Mouse (Mus musculus) cerebellum, adult 2 months (tissue): ENCODE data around the gene Qdpr.

Experiments
- CTCF ChIP-seq: fragments of 200-500 bp; IDR thresholded peaks from 2 replicates; pipeline ENCODE4 v1.5.1; 2011; ENCODE audit warnings: low read depth, mild to moderate bottlenecking, control low read depth, low read length, moderate library complexity, borderline replicate concordance; ENCODE audit not compliant: insufficient read depth
- POLR2A ChIP-seq: fragments of 200-500 bp; IDR thresholded peaks from 2 replicates; pipeline ENCODE4 v1.6.1; 2011; ENCODE audit warnings: low read length, control low read depth, borderline replicate concordance; ENCODE audit not compliant: insufficient read depth

DNA sequence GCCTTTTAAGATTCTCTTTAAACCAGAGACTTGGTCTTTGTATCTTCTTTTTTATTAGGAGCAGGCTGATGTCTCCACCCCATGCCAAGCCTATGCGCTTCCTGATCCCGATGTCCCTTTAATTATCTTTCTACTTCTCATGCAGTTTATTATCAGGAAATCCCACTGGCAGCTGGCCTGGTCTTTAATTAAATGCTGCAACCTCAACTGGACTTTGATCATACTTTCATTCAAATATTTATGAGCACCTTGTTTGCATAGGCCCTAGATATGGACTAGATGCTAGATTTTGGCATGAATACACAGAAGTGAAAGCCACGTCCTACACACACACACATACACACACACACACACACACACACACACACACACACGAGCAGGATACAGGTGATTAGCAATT lies 41.7 kb upstream of the Qdpr start:
- no peak for TF ChIP-seq CTCF
- TF ChIP-seq POLR2A: no peak
